Mouse (Mus musculus): ENCODE results near the gene Itgav. TPM values are rescaled to one million over a fixed set of nuclear protein-coding genes. Genes with fewer than 3 reads are reported as not detected.

Itgav gene
- total and polyA plus RNA-seq, 2 experiments from 2014 or later: 22.6 to 27.7 TPM

GRCm38 (mm10) chr2:83713946-83714345 is 10.3 kb upstream of the Itgav start:
- 96% methylated on average over 5 of the region's 5 CpGs for WGBS
- no peaks in the 10 kb centered on the region for H3K9me3 ChIP-seq (ENCODE audit: low read length)
- H3K27me3 ChIP-seq (ENCODE audit: insufficient read depth, low read length): no peaks in the 10 kb centered on the region
- no peak overlapping the region for H3K9ac ChIP-seq
- no peak overlapping the region for H3K4me3 ChIP-seq (ENCODE audit: low read depth, low read length)
- H3K4me2 ChIP-seq (ENCODE audit: low read depth): no peak overlapping the region
- ATAC-seq (no peak), DNase-seq (no peak)
- no peak for TF ChIP-seq CTCF (IDR thresholded peaks at IDR 0.05; ENCODE audit: low read depth)
- H3K36me3 ChIP-seq (ENCODE audit: insufficient read depth): no peaks in the 10 kb centered on the region
- H3K4me1 ChIP-seq (ENCODE audit: insufficient read depth): no peaks in the 10 kb centered on the region
- no peak overlapping the region for H3K27ac ChIP-seq (ENCODE audit: low read depth, low read length)

GRCm38 (mm10) chr2:83714783-83715182 is 9.4 kb upstream of the Itgav start:
- H3K36me3 ChIP-seq (ENCODE audit: insufficient read depth): no peaks in the 10 kb centered on the region
- no peak overlapping the region for H3K4me3 ChIP-seq (ENCODE audit: low read depth, low read length)
- no peak overlapping the region for H3K9ac ChIP-seq
- no peaks in the 10 kb centered on the region for H3K4me1 ChIP-seq (ENCODE audit: insufficient read depth)
- no peak overlapping the region for H3K27ac ChIP-seq (ENCODE audit: low read depth, low read length)
- WGBS: 46% methylated on average over 6 of the region's 6 CpGs
- H3K27me3 ChIP-seq (ENCODE audit: insufficient read depth, low read length): no peaks in the 10 kb centered on the region
- H3K4me2 ChIP-seq (ENCODE audit: low read depth): no peak overlapping the region
- no peak for DNase-seq
- no peak for TF ChIP-seq CTCF (IDR thresholded peaks at IDR 0.05; ENCODE audit: low read depth)
- peak; percentile 47; the same call in 1 of the 2 replicates for ATAC-seq
- H3K9me3 ChIP-seq (ENCODE audit: low read length): no peaks in the 10 kb centered on the region

GRCm38 (mm10) chr2:83718341-83718740 is 5.9 kb upstream of the Itgav start:
- Histone ChIP-seq H3K36me3 (ENCODE audit: insufficient read depth) (no peaks in the 10 kb centered on the region), H3K4me1 (ENCODE audit: insufficient read depth) (no peaks in the 10 kb centered on the region), H3K9ac (no peak overlapping the region), H3K4me2 (ENCODE audit: low read depth) (no peak overlapping the region), H3K27ac (ENCODE audit: low read depth, low read length) (no peak overlapping the region), H3K9me3 (ENCODE audit: low read length) (no peaks in the 10 kb centered on the region), H3K4me3 (ENCODE audit: low read depth, low read length) (no peak overlapping the region), H3K27me3 (ENCODE audit: insufficient read depth, low read length) (no peaks in the 10 kb centered on the region)
- 90% methylated on average over 4 of the region's 4 CpGs for WGBS
- no peak for TF ChIP-seq CTCF (IDR thresholded peaks at IDR 0.05; ENCODE audit: low read depth)
- ATAC-seq: no peak
- DNase-seq: no peak

- no peak for ATAC-seq
- H3K4me1 ChIP-seq (ENCODE audit: insufficient read depth): no peaks in the 10 kb centered on the region
- no peaks in the 10 kb centered on the region for H3K9me3 ChIP-seq (ENCODE audit: low read length)
- no peak overlapping the region for H3K4me3 ChIP-seq (ENCODE audit: low read depth, low read length)
- DNase-seq: no peak
- WGBS: 92% methylated on average over 3 of the region's 3 CpGs
- H3K27ac ChIP-seq (ENCODE audit: low read depth, low read length): no peak overlapping the region
- 0 out of 2 replicates have a peak, but pooled peaks cover 7% of the 10 kb centered on the region for H3K27me3 ChIP-seq (ENCODE audit: insufficient read depth, low read length)
- H3K4me2 ChIP-seq (ENCODE audit: low read depth): no peak overlapping the region
- TF ChIP-seq CTCF (IDR thresholded peaks at IDR 0.05; ENCODE audit: low read depth): no peak
- no peaks in the 10 kb centered on the region for H3K36me3 ChIP-seq (ENCODE audit: insufficient read depth)
- no peak overlapping the region for H3K9ac ChIP-seq
These were observed 2.6 kb upstream of the Itgav start for GRCm38 (mm10) chr2:83721635-83722034.

- no peak overlapping the region for H3K4me3 ChIP-seq (ENCODE audit: low read depth, low read length)
- 0 out of 2 replicates have a peak, but pooled peaks cover 7% of the 10 kb centered on the region for H3K27me3 ChIP-seq (ENCODE audit: insufficient read depth, low read length)
- H3K4me1 ChIP-seq (ENCODE audit: insufficient read depth): no peaks in the 10 kb centered on the region
- no peak overlapping the region; the same call in 1 of the 2 replicates for H3K27ac ChIP-seq (ENCODE audit: low read depth, low read length)
- no peak overlapping the region for H3K4me2 ChIP-seq (ENCODE audit: low read depth)
- H3K9me3 ChIP-seq (ENCODE audit: low read length): no peaks in the 10 kb centered on the region
- DNase-seq (no peak), ATAC-seq (no peak)
- no peak overlapping the region for H3K9ac ChIP-seq
- H3K36me3 ChIP-seq (ENCODE audit: insufficient read depth): no peaks in the 10 kb centered on the region
- no peak for TF ChIP-seq CTCF (IDR thresholded peaks at IDR 0.05; ENCODE audit: low read depth)
These were observed 1.3 kb upstream of the Itgav start for GRCm38 (mm10) chr2:83722936-83723335.

GRCm38 (mm10) chr2:83723346-83723745 is 851 bp upstream of the Itgav start:
- H3K9me3 ChIP-seq (ENCODE audit: low read length): no peaks in the 10 kb centered on the region
- H3K9ac ChIP-seq: no peak overlapping the region
- H3K4me1 ChIP-seq (ENCODE audit: insufficient read depth): no peaks in the 10 kb centered on the region
- TF ChIP-seq CTCF (IDR thresholded peaks at IDR 0.05; ENCODE audit: low read depth): no peak
- WGBS: 45% methylated on average over 2 of the region's 2 CpGs
- no peak for ATAC-seq
- H3K27ac ChIP-seq (ENCODE audit: low read depth, low read length): no peak overlapping the region; the same call in 1 of the 2 replicates
- peak overlapping the region; percentile 90; the same call in 1 of the 2 replicates for H3K4me2 ChIP-seq (ENCODE audit: low read depth)
- no peak for DNase-seq
- 0 out of 2 replicates have a peak, but pooled peaks cover 7% of the 10 kb centered on the region for H3K27me3 ChIP-seq (ENCODE audit: insufficient read depth, low read length)
- H3K4me3 ChIP-seq (ENCODE audit: low read depth, low read length): peak overlapping the region; percentile 80; the same call in 1 of the 2 replicates
- H3K36me3 ChIP-seq (ENCODE audit: insufficient read depth): no peaks in the 10 kb centered on the region

- H3K27ac ChIP-seq (ENCODE audit: low read depth, low read length): peak overlapping the region; percentile 74
- no peaks in the 10 kb centered on the region for H3K4me1 ChIP-seq (ENCODE audit: insufficient read depth)
- H3K4me2 ChIP-seq (ENCODE audit: low read depth): peak overlapping the region; percentile 90
- H3K27me3 ChIP-seq (ENCODE audit: insufficient read depth, low read length): 0 out of 2 replicates have a peak, but pooled peaks cover 7% of the 10 kb centered on the region
- 3% methylated on average over 44 of the region's 44 CpGs for WGBS
- peak overlapping the region; percentile 80 for H3K4me3 ChIP-seq (ENCODE audit: low read depth, low read length)
- peak; percentile 41 for DNase-seq
- H3K9me3 ChIP-seq (ENCODE audit: low read length): no peaks in the 10 kb centered on the region
- H3K36me3 ChIP-seq (ENCODE audit: insufficient read depth): no peaks in the 10 kb centered on the region
- peak overlapping the region; percentile 60 for H3K9ac ChIP-seq
- ATAC-seq: peak; percentile 63
- no peak for TF ChIP-seq CTCF (IDR thresholded peaks at IDR 0.05; ENCODE audit: low read depth)
These were observed 882 bp downstream of the Itgav start for GRCm38 (mm10) chr2:83724827-83725730.
